Mouse (Mus musculus): ENCODE measurements at regions not wholly inside any gene's neighbourhood (a gene's known extent, or its start where the extent isn't known, plus 50 kb on each side); places are given as distances from the start of the nearest gene placed in this dataset.

- DNase-seq: no peak
These were observed 71.4 kb upstream of the Nanos1 start for GRCm38 (mm10) chr19:60684417-60684816.

GRCm38 (mm10) chr19:60682283-60682682 lies 73.5 kb upstream of the Nanos1 start:
- DNase-seq: no peak

GRCm38 (mm10) chr19:60681481-60681880 lies 74.3 kb upstream of the Nanos1 start:
- no peak for DNase-seq

GRCm38 (mm10) chr19:60678236-60678635 lies 77.6 kb upstream of the Nanos1 start:
- no peak for DNase-seq

GRCm38 (mm10) chr19:60674953-60675472 lies 80.8 kb upstream of the Nanos1 start:
- DNase-seq: peak; percentile 45

GRCm38 (mm10) chr19:60670781-60671180 lies 85.0 kb upstream of the Nanos1 start:
- peak; percentile 56 for DNase-seq

- DNase-seq: no peak
These were observed 85.0 kb upstream of the Cacul1 start for GRCm38 (mm10) chr19:60665842-60666241.

GRCm38 (mm10) chr19:60651102-60651695 lies 70.4 kb upstream of the Cacul1 start:
- peak; percentile 43 for DNase-seq

- DNase-seq: no peak
These were observed 59.2 kb upstream of the Cacul1 start for GRCm38 (mm10) chr19:60640065-60640464.
